Mouse (Mus musculus) hindbrain, embryonic 14.5 days (tissue): Measurements from ENCODE around the gene Tmem234. TPM values are rescaled to one million over a fixed set of nuclear protein-coding genes. Genes with fewer than 3 reads are reported as not detected.

Source experiments
- ATAC-seq: fragments of 200-750 bp; cut with Nextera tagmentation; 2 replicates; pipeline ENCODE4 v1.8.0; 2017; ENCODE audit warnings: moderate number of reproducible peaks, mild to moderate bottlenecking, moderate TSS enrichment, moderate library complexity; ENCODE audit not compliant: low FRiP score
- DNase-seq: peaks from one replicate; pipeline ENCODE4 v3.0.0-alpha.2; 2015; ENCODE audit warnings: low spot score
- H3K27ac ChIP-seq: fragments of 300-500 bp; sonication (generic); 2 replicates; pipeline ENCODE4 v1.5.1; 2014; ENCODE audit warnings: mild to moderate bottlenecking, moderate library complexity
- H3K27me3 ChIP-seq: fragments of 300-500 bp; sonication (generic); 2 replicates; pipeline ENCODE4 v1.6.1; 2014; ENCODE audit warnings: mild to moderate bottlenecking, low read length, mixed read lengths; ENCODE audit not compliant: control insufficient read depth, insufficient read depth
- H3K36me3 ChIP-seq: fragments of 300-500 bp; sonication (generic); replicated peaks from 2 replicates; pipeline ENCODE4 v1.6.1; 2014; ENCODE audit not compliant: control insufficient read depth, insufficient read depth
- H3K4me1 ChIP-seq: fragments of 300-500 bp; sonication (generic); replicated peaks from 2 replicates; pipeline ENCODE4 v1.6.1; 2014; ENCODE audit warnings: antibody characterized with exemption, low read length, mixed read lengths; ENCODE audit not compliant: control insufficient read depth, insufficient read depth
- H3K4me2 ChIP-seq: fragments of 300-500 bp; sonication (generic); replicated peaks from 2 replicates; pipeline ENCODE4 v1.6.1; 2014; ENCODE audit warnings: mild to moderate bottlenecking, moderate library complexity
- H3K4me3 ChIP-seq: fragments of 300-500 bp; sonication (generic); replicated peaks from 2 replicates; pipeline ENCODE4 v1.5.1; 2014; ENCODE audit warnings: mild to moderate bottlenecking, low read length
- H3K9ac ChIP-seq: fragments of 300-500 bp; sonication (generic); 2 replicates; pipeline ENCODE4 v1.6.1; 2014
- H3K9me3 ChIP-seq: fragments of 300-500 bp; sonication (generic); 2 replicates; pipeline ENCODE4 v1.6.1; 2016; ENCODE audit warnings: low read length; ENCODE audit not compliant: control insufficient read depth
- WGBS: fragments of 180-500 bp; shearing (Covaris S2); extraction: QIAGEN DNeasy Blood & Tissue Kit; methylation state at CpG from one replicate; pipeline ENCODE4 v1.1.7; 2014; 5-methylcytosine and 5-hydroxymethylcytosine counted together
- polyA plus RNA-seq: library from polyadenylated mRNA; unstranded; fragments of >200 nt; fragmentation: Nextera tagmentation; extraction: Ambion mirVana; gene quantifications from 2 replicates; pipeline ENCODE4 v1.2.1, GENCODE M21; 2014

Gene Tmem234
- polyA plus RNA-seq, 1 experiment from 2014 or later = 188 TPM

DNA sequence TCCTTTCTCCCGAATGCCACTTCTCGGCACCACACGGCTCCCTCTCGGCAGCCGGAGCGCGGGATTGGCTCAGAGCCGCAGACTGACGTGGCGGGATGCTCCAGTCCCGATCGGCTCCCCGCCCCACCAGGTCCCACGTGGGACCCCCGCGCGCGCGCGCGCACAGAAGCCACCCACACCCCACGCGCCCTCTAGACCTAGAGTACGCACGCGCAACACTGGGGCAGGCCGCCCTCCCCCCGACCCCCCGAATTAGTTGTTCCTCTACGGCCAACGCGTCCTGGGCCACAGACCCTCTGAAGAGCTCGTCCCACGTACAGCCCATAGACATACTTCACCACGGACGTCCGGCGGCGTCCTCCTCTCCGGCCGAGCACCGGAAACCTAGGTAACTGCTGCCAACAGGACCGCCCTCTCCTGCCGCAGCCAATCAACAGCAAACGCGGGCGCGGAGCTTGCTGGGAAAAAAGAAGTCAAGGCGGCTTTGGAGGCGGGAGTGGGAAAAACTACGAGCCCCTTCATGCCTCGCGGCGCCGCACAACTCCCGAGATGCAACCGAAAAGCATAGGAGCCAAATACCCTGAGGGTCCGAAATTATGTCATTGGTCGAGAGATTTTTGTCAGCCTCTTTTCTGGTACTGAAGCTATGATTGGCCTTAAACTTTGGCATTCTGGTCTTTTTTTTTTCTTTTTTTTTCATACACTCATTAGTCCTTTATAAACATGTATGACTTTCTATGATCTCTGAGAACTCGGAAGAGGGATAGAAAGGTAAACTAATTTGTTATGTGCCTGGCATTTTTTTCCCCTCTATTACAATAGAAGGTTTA lies 40.4 kb downstream of the Tmem234 start, which contains the start of gene Txlna:
TSS of gene Txlna (minus strand) at position 428 of the 830 bp plus-strand sequence.
- peak within 1 kb of the TSS; percentile 82 for H3K9ac ChIP-seq
- H3K9me3 ChIP-seq = no peaks in the 10 kb centered on the region
- peak within 1 kb of the TSS; percentile 95 for H3K4me2 ChIP-seq
- peaks cover 20% of the 10 kb centered on the region for H3K4me1 ChIP-seq
- H3K36me3 ChIP-seq = peaks cover 49% of the 10 kb centered on the region
- H3K27me3 ChIP-seq = no peaks in the 10 kb centered on the region
- H3K27ac ChIP-seq = peak within 1 kb of the TSS; percentile 92
- peak within 1 kb of the TSS; percentile 46 for H3K4me3 ChIP-seq
- ATAC-seq (peak; percentile 96), DNase-seq (peak; percentile 97)
- WGBS = under 1% methylated on average over 60 of the region's 60 CpGs

DNA sequence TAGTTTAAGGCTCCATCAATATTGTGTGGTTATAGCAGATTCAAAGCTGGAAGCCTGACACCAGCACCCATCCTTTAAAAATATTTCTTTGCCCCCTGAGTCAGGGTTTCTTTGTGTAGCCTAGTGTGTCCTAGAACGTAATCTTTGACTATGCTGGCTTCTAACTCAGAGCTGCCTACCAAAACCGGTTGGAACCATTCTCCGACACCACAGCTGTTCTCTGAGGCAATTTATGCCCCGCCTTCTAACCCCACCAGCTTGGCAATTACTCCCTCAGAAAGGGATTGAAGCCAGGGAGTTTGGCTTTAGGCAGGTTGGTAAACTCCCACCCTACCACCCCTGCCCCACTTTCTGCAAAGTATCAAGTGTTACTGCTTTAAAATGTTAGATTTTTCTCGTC lies 41.3 kb downstream of the Tmem234 start:
- WGBS = 59% methylated on average over 5 of the region's 5 CpGs
- no peak overlapping the region for H3K27ac ChIP-seq
- H3K9ac ChIP-seq = 0 out of 2 replicates have a peak overlapping the region, but pooled peaks have one; percentile 13
- H3K27me3 ChIP-seq = no peaks in the 10 kb centered on the region
- ATAC-seq (no peak), DNase-seq (no peak)
- H3K4me3 ChIP-seq = peak overlapping the region; percentile 46; the same call in 1 of the 2 replicates
- peaks cover 20% of the 10 kb centered on the region for H3K4me1 ChIP-seq
- peak overlapping the region; percentile 37 for H3K4me2 ChIP-seq
- H3K9me3 ChIP-seq = no peaks in the 10 kb centered on the region
- peaks cover 49% of the 10 kb centered on the region for H3K36me3 ChIP-seq

- ATAC-seq (no peak), DNase-seq (no peak)
- Histone ChIP-seq H3K27me3 (no peaks in the 10 kb centered on the region), H3K9ac (no peak overlapping the region), H3K27ac (no peak overlapping the region), H3K9me3 (no peaks in the 10 kb centered on the region), H3K4me2 (no peak overlapping the region), H3K4me3 (no peak overlapping the region), H3K36me3 (peaks cover 60% of the 10 kb centered on the region), H3K4me1 (no peaks in the 10 kb centered on the region)
- WGBS = 87% methylated on average over 6 of the region's 6 CpGs
Observed at GRCm38 (mm10) chr4:129645204-129645603, 44.7 kb downstream of the Tmem234 start.

DNA sequence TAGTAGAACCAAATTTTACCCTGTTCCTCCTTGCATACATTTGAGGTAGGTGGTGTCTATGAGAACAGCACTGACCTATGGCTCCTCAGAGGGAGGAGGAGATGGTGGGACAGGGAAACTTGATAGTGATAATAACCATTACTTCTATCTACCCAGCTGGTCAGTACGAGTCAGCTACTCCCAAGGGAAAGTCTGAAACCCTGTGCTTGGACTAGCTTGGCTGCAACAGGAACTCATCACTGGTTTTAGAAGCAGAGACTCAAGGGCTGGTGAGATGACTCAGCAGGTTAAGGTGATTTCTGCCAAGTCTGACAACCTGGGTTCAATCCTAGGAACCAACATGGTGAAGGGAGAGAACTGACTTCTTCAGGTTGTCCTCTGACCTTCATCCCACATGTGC lies 48.2 kb downstream of the Tmem234 start:
- Histone ChIP-seq H3K4me2 (no peak overlapping the region), H3K36me3 (peaks cover 92% of the 10 kb centered on the region), H3K4me3 (no peak overlapping the region), H3K9me3 (no peaks in the 10 kb centered on the region), H3K27ac (no peak overlapping the region), H3K9ac (no peak overlapping the region), H3K27me3 (no peaks in the 10 kb centered on the region), H3K4me1 (no peaks in the 10 kb centered on the region)
- WGBS = 96% methylated on average over 1 of the region's 1 CpGs
- DNase-seq (no peak), ATAC-seq (no peak)

DNA sequence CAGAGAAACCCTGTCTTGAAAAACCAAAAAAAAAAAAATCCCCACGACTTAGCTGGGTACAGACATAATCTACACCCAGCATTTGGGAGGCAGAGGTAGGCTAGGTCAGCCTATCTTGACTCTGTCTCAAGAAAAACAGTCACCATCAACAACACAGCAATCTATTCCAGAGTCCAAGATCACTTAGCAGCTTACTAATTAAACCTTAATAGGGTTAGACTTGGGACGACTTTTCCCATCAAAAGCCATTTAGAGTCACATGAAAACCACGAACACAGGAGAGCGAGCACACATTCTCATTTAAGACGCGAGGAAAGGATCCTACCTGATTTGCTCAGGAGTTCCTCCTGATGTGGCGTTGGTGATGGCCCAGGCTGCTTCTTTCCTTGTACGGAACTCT lies 49.9 kb downstream of the Tmem234 start:
- ATAC-seq = no peak
- DNase-seq = no peak
- 96% methylated on average over 8 of the region's 8 CpGs for WGBS
- Histone ChIP-seq H3K9me3 (no peaks in the 10 kb centered on the region), H3K27me3 (no peaks in the 10 kb centered on the region), H3K36me3 (peaks cover 97% of the 10 kb centered on the region), H3K4me1 (no peaks in the 10 kb centered on the region), H3K27ac (no peak overlapping the region), H3K4me2 (no peak overlapping the region), H3K4me3 (no peak overlapping the region), H3K9ac (no peak overlapping the region)

GRCm38 (mm10) chr4:129654770-129655169 lies 54.3 kb downstream of the Tmem234 start:
- no peak for ATAC-seq
- no peaks in the 10 kb centered on the region for H3K4me1 ChIP-seq
- H3K9ac ChIP-seq = no peak overlapping the region
- H3K4me3 ChIP-seq = no peak overlapping the region
- no peak overlapping the region for H3K4me2 ChIP-seq
- peaks cover 96% of the 10 kb centered on the region for H3K36me3 ChIP-seq
- no peak overlapping the region for H3K27ac ChIP-seq
- DNase-seq = no peak
- no peaks in the 10 kb centered on the region for H3K9me3 ChIP-seq
- no peaks in the 10 kb centered on the region for H3K27me3 ChIP-seq
- WGBS = 94% methylated on average over 14 of the region's 14 CpGs

DNA sequence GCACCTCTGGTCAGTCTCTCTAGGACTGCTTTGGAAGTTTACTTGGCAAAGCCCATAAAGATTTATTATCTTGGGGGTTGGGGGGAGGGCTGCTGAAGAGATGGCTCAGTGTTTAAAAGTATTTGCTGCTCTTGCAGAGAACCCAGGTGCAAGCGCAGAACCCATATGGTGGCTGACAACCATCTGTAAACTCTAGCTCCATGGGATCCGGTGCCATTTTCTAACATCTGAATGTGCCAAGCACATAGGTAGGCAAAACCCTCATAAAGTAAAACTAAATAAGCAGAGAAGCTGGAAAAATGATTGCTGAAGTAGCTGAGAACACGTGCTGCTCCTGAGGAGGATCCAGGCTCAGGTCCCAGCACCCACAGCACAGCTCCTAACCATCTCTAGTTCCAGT lies 61.1 kb downstream of the Tmem234 start:
- Histone ChIP-seq H3K9ac (no peak overlapping the region), H3K27me3 (no peaks in the 10 kb centered on the region), H3K4me1 (no peaks in the 10 kb centered on the region), H3K4me3 (no peak overlapping the region), H3K27ac (no peak overlapping the region), H3K4me2 (no peak overlapping the region), H3K36me3 (peaks cover 74% of the 10 kb centered on the region), H3K9me3 (no peaks in the 10 kb centered on the region)
- DNase-seq = no peak
- no peak for ATAC-seq
- 94% methylated on average over 3 of the region's 3 CpGs for WGBS

DNA sequence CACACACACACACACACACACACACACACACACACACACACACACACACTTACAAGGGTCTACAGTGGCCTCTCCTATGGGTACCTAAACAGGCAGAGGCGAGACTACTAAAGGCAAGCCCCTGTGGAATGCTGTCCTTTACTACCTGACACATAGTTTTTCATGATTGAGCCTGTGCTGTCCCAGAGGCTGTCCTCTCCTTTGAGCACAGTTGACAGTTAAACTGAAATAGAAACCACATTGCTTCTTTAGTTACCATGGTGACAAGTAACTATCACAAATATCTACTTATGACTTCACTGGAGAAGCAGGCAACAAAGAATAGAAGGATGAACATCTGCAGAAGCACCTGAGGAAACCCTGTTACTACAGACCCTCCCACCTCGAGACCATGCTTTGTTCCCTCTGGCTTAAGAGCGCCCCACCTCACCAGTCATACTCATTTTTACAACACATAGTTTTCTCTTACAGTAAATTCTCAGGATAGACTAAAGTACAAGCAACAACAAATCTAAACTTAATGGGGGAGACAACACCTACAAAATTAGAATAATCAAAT lies 61.9 kb downstream of the Tmem234 start:
- 80% methylated on average over 3 of the region's 3 CpGs for WGBS
- Histone ChIP-seq H3K4me2 (no peak overlapping the region), H3K36me3 (peaks cover 74% of the 10 kb centered on the region), H3K27me3 (no peaks in the 10 kb centered on the region), H3K27ac (no peak overlapping the region), H3K4me1 (no peaks in the 10 kb centered on the region), H3K9me3 (no peaks in the 10 kb centered on the region), H3K4me3 (no peak overlapping the region), H3K9ac (no peak overlapping the region)
- ATAC-seq = no peak
- DNase-seq = no peak

- Histone ChIP-seq H3K27ac (peak overlapping the region; percentile 90), H3K27me3 (no peaks in the 10 kb centered on the region), H3K4me3 (peak overlapping the region; percentile 91), H3K4me1 (peaks cover 17% of the 10 kb centered on the region), H3K9ac (peak overlapping the region; percentile 90), H3K4me2 (peak overlapping the region; percentile 91), H3K36me3 (peaks cover 27% of the 10 kb centered on the region), H3K9me3 (no peaks in the 10 kb centered on the region)
- WGBS = 8% methylated on average over 12 of the region's 12 CpGs
- peak; percentile 62 for DNase-seq
- ATAC-seq = no peak
Observed at GRCm38 (mm10) chr4:129671491-129672082, 71.1 kb downstream of the Tmem234 start.
